Mouse (Mus musculus): ENCODE measurements at regions not wholly inside any gene's neighbourhood (a gene's known extent, or its start where the extent isn't known, plus 50 kb on each side); places are given as distances from the start of the nearest gene placed in this dataset.
"Not testable (repeated sequence)": the region's sequence is repeated elsewhere in the genome, so short reads cannot be mapped to it uniquely, and the experiment has no call there.

- DNase-seq (ENCODE audit: low read depth), result no peak
Observed at GRCm38 (mm10) chr5:40901742-40902141, 806.2 kb downstream of the Rab28 start.

GRCm38 (mm10) chr5:40882886-40883285 lies 825.1 kb downstream of the Rab28 start:
- DNase-seq (ENCODE audit: low read depth), result no peak

- no peak for DNase-seq (ENCODE audit: low read depth)
Observed at GRCm38 (mm10) chr5:40877756-40878155, 830.2 kb downstream of the Rab28 start.

GRCm38 (mm10) chr5:40862349-40862748 lies 845.6 kb downstream of the Rab28 start:
- not testable (repeated sequence) for DNase-seq (ENCODE audit: low read depth)
